In the genomic region with DNA sequence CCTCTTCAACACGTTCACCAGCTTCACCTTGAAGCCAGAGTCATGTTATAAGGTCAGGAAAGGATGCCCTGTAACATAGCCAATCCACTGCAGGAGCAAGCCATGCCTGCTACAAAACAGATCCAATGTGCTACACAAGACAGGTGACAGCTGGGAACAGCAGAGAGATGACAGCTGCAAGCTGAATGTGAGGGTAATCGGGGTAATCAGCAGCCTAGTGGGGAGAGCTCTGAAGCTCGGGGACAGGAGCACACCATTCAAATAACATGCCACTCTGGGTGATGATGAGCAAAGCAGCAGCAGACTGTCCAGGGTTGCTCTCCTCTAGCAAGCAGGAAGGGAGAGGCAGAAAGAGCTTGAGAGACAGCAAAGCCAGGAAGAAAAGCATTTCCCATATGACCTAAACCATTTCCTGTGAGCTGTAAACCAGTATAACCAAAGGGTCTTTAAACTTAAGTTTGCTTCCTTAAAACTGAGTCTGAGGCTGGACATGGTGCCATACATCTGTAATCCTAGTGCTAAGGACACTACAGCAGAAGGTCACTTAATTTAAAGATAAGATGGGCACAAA, we compare ENCODE assay signal across 8 mouse cellular contexts. TPM values are rescaled to one million over a fixed set of nuclear protein-coding genes. Genes with fewer than 3 reads are reported as not detected.
DNase-seq lines count a peak whose midpoint lies in the region; ATAC-seq and TF ChIP-seq lines count a peak whose summit lies in the region.

No protein-coding gene starts in this region.

- H3K9me3 ChIP-seq in erythroblast, embryonic 14.5 days (ENCODE audit: control insufficient read depth, low read length), result no peaks in the 10 kb centered on the region

- peaks cover 56% of the 10 kb centered on the region for H3K79me3 ChIP-seq in C2C12 (ENCODE audit: low read depth)

- H3K36me3 ChIP-seq in erythroblast, embryonic 14.5 days (ENCODE audit: control insufficient read depth), result peaks cover 60% of the 10 kb centered on the region
- H3K36me3 ChIP-seq in C2C12 (ENCODE audit: control insufficient read depth, insufficient read depth) (no peaks in the 10 kb centered on the region), macrophage (ENCODE audit: inconsistent target) (no peaks in the 10 kb centered on the region)

- peaks cover 71% of the 10 kb centered on the region for H3K4me1 ChIP-seq in erythroblast, embryonic 14.5 days (ENCODE audit: control insufficient read depth)

- peak; percentile 13 for DNase-seq in heart, adult 8-10 months (ENCODE audit: low spot score)
- no peak for DNase-seq in gastrocnemius, adult 18-20 months (ENCODE audit: low spot score)
- DNase-seq in layer of hippocampus, adult 9-10 months (ENCODE audit: low spot score), result no peak
- no peak for DNase-seq in adrenal gland, adult 8-10 months

- ATAC-seq in erythroblast, adult 5-6 weeks (replicated peaks; ENCODE audit: low FRiP score, poor library complexity, severe bottlenecking), result no peak

- peak overlapping the region; percentile 71 for H3K27ac ChIP-seq in macrophage

- peak overlapping the region; percentile 29 for H3ac ChIP-seq in C2C12 (ENCODE audit: control insufficient read depth, insufficient read length, low read depth)

- no peak for TF ChIP-seq CTCF in C2C12 (IDR thresholded peaks at IDR 0.05; ENCODE audit: control insufficient read depth, insufficient read depth, insufficient read length)

- 17% methylated on average over 3 of the region's 3 CpGs for WGBS in macrophage (ENCODE audit: missing documents)

- H3K79me2 ChIP-seq in C2C12 (ENCODE audit: control insufficient read depth, insufficient read depth), result peaks cover 70% of the 10 kb centered on the region
- peaks cover 64% of the 10 kb centered on the region for H3K79me2 ChIP-seq in macrophage (ENCODE audit: inconsistent target)

- no peaks in the 10 kb centered on the region for H3K27me3 ChIP-seq in erythroblast, embryonic 14.5 days (ENCODE audit: control insufficient read depth)
- no peaks in the 10 kb centered on the region for H3K27me3 ChIP-seq in C2C12 (ENCODE audit: control insufficient read depth, insufficient read depth, insufficient read length)

- H3K4me3 ChIP-seq in erythroblast, embryonic 14.5 days (replicated peaks), result peak overlapping the region; percentile 99
- no peak overlapping the region for H3K4me3 ChIP-seq in C2C12 (ENCODE audit: insufficient read depth, poor library complexity, severe bottlenecking)
- no peak overlapping the region; the same call in 1 of the 2 replicates for H3K4me3 ChIP-seq in macrophage (ENCODE audit: inconsistent target)

TF ChIP-seq in C2C12, 6 proteins besides CTCF, POLR2A, EP300 and RAD21:
- TF ChIP-seq CEBPB (IDR thresholded peaks at IDR 0.05; ENCODE audit: low read depth) (no peak), FOSL1 (IDR thresholded peaks at IDR 0.05; ENCODE audit: insufficient read depth, low read length, poor library complexity, severe bottlenecking) (no peak), MYOD1 (IDR thresholded peaks at IDR 0.05; ENCODE audit: control insufficient read depth, insufficient read length, low read depth) (peak; percentile 87)
TF ChIP-seq in C2C12: peak in this region for 1.

RNA-seq across cellular contexts. Expression of a gene that starts 2.9 kb away (rescaled TPM):
- 0.22 and 0.35 TPM in 2 replicates for polyA plus RNA-seq in erythroblast, embryonic 14.5 days (2012)
- 9.2 and 16.1 TPM in 2 replicates for total RNA-seq in erythroblast, adult 5-6 weeks (2015; ENCODE audit: low replicate concordance)
- total RNA-seq in erythroblast, adult 5-6 weeks (2017; ENCODE audit: low replicate concordance), result 10.9 and 11.6 TPM in 2 replicates
- polyA plus RNA-seq in C2C12 (2012; fragmentation: generic; extraction: Trizol) (5.8 TPM), macrophage (2018) (0.32 to 2.3 TPM (median 0.92 TPM) in 3 replicates)
- under 1 TPM; 0.34 to 0.87 (median 0.65) TPM for total RNA-seq in heart, adult 8-10 months (2022)
- total RNA-seq in macrophage (2018; cell fraction: chromatin; rRNA removed), result 1 to 10 TPM in 21 of 26 experiments, under 1 TPM in 5; 0.41 to 4.8 (median 2.2) TPM
- total RNA-seq in macrophage (2018; cell fraction: cytosol; rRNA removed), result 1 to 10 TPM in 14 of 26 experiments, under 1 TPM in 12; 0.43 to 1.5 (median 1.0) TPM
- 10 to 100 TPM in 1 of 26 experiments, 1 to 10 TPM in 21, under 1 TPM in 4; 0.27 to 12.6 (median 1.6) TPM for total RNA-seq in macrophage (2018; cell fraction: nucleus; rRNA removed)
- under 1 TPM; 0.07 to 0.09 TPM for total RNA-seq in gastrocnemius, adult 18-20 months (2021)
- total RNA-seq in adrenal gland, adult 8-10 months (2022), result under 1 TPM; 0.59 to 0.94 (median 0.79) TPM

Comparison
In these comparisons a context has a peak if more than half of its experiments do, and no peak if none do; other contexts are left out.
1. RNA of a gene that starts 2.9 kb away (total RNA-seq): 9.2 to 16.1 TPM in erythroblast, adult 5-6 weeks; 0.59 to 0.94 TPM in adrenal gland, adult 8-10 months, 0.34 to 0.87 TPM in heart, adult 8-10 months and 0.07 to 0.09 TPM in gastrocnemius, adult 18-20 months; every median in the first group is over 4 times any median in the second.